Mouse (Mus musculus) megakaryocyte-erythroid progenitor cell, adult 5 weeks (primary cell): ENCODE data around the gene Cnot11. TPM values are rescaled to one million over a fixed set of nuclear protein-coding genes. Genes with fewer than 3 reads are reported as not detected.

Experiments used
- polyA plus RNA-seq: library from polyadenylated mRNA; stranded (reverse); fragments of >175 nt; gene quantifications from 2 replicates; pipeline ENCODE4 v1.2.3, GENCODE M21; 2012

Gene Cnot11
- polyA plus RNA-seq, result 42.9 and 46.8 TPM in 2 replicates

GRCm38 (mm10) chr1:39534831-39535230 lies at the start of gene Cnot11:
Cnot11 (plus strand) TSS chr1:39534992.

DNA sequence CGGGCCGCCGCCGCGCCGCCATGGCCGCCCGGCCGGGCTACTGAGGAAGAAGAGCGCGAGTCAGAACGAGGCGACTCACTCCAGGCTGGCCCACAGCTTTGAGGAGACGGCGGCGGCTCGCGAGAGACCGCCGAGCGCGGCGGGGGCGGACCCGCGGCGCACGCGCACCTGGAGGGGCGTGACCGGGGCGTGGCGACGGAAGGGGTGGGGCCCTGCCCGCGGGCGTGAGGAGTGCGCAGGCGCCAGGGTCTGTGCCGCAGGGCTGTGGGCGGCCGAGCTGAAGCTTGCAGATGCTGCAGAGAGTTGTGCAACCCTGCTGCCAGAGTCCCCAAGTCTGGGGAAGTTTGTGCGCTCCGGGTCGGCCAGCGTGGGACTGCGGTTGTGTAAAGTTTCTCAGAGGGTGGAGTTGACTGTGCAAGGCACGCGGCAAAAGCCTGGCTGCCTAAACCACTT lies 42.5 kb downstream of the Cnot11 start, which contains the start of gene Rnf149:
Rnf149 (minus strand) TSS at position 153 of the 453 bp plus-strand sequence.

Other genes starting within 250 kb of the Cnot11 start
- gene Rpl31, start 167.2 kb upstream of the Cnot11 start, polyA plus RNA-seq, result 269 and 281 TPM in 2 replicates
- 8.3 and 8.5 TPM in 2 replicates for gene Tbc1d8, start 56.2 kb upstream of the Cnot11 start, polyA plus RNA-seq
- 27.8 and 28.6 TPM in 2 replicates for gene Rnf149, start 42.4 kb downstream of the Cnot11 start, polyA plus RNA-seq
- not detected in 2 replicates for gene Creg2, start 116.5 kb downstream of the Cnot11 start, polyA plus RNA-seq
- gene Rfx8, start 186.0 kb downstream of the Cnot11 start, polyA plus RNA-seq, result 0.18 TPM in 1 of 2 replicates, not detected in the other